Mouse (Mus musculus): ENCODE measurements at regions not wholly inside any gene's neighbourhood (a gene's known extent, or its start where the extent isn't known, plus 50 kb on each side); places are given as distances from the start of the nearest gene placed in this dataset.

DNA sequence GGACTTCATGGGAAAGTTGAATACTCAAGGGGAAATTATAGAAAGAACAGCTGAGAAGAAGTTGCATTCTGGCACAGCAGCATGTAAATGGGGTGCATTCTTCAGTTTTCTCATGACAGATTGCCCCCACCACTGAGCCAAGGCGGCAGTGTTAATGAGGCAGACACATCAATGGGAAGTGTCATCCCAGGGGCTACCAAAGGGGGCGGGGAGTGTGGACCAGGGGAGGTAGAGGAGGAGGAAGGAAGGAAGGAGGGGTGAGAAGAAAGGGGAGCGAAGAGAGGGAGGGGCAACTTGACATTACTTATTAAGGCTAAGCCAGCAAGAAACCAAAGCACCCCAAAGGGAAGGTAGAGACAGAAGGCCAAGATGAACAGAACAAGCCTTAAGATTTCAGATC is 419.4 kb upstream of the Atp11b start:
- TF ChIP-seq CTCF (IDR thresholded peaks at IDR 0.05; ENCODE audit: borderline replicate concordance, control insufficient read depth, extremely low read depth, insufficient read depth, low read length, poor library complexity), result no peak
- no peak for TF ChIP-seq POLR2A (IDR thresholded peaks at IDR 0.05; ENCODE audit: control insufficient read depth, extremely low read depth, insufficient read depth, low read length, poor library complexity)
